Mouse (Mus musculus): ENCODE measurements around the gene Zswim3. TPM values are rescaled to one million over a fixed set of nuclear protein-coding genes. Genes with fewer than 3 reads are reported as not detected.

The Zswim3 gene
- polyA plus RNA-seq, 1 experiment from 2014 or later = 5.3 TPM

GRCm38 (mm10) chr2:164864593-164864992 is 59.7 kb downstream of the Zswim3 start:
- Histone ChIP-seq H3K27ac (ENCODE audit: low read length) (no peak overlapping the region), H3K4me3 (ENCODE audit: low read depth, low read length) (no peak overlapping the region), H3K4me2 (replicated peaks; ENCODE audit: low read depth, low read length) (no peak overlapping the region), H3K9ac (replicated peaks; ENCODE audit: low read depth) (no peak overlapping the region), H3K9me3 (ENCODE audit: low read length) (no peaks in the 10 kb centered on the region), H3K4me1 (ENCODE audit: insufficient read depth, low read depth, low read length) (peaks cover 16% of the 10 kb centered on the region; the same call in 1 of the 2 replicates), H3K36me3 (ENCODE audit: insufficient read depth, low read length) (no peaks in the 10 kb centered on the region), H3K27me3 (replicated peaks; ENCODE audit: insufficient read depth, low read length) (no peaks in the 10 kb centered on the region)
- WGBS = 62% methylated on average over 4 of the region's 4 CpGs
- ATAC-seq = no peak
- no peak for DNase-seq (ENCODE audit: low spot score)
- TF ChIP-seq CTCF (IDR thresholded peaks at IDR 0.05) = no peak
- TF ChIP-seq EP300 (IDR thresholded peaks at IDR 0.05) = no peak

GRCm38 (mm10) chr2:164866741-164867551 is 62.0 kb downstream of the Zswim3 start:
- Histone ChIP-seq H3K9me3 (ENCODE audit: low read length) (no peaks in the 10 kb centered on the region), H3K4me3 (ENCODE audit: low read depth, low read length) (no peak overlapping the region), H3K4me1 (ENCODE audit: insufficient read depth, low read depth, low read length) (peaks cover 5% of the 10 kb centered on the region; the same call in 1 of the 2 replicates), H3K27me3 (replicated peaks; ENCODE audit: insufficient read depth, low read length) (no peaks in the 10 kb centered on the region), H3K9ac (replicated peaks; ENCODE audit: low read depth) (no peak overlapping the region), H3K27ac (ENCODE audit: low read length) (peak overlapping the region; percentile 84), H3K4me2 (replicated peaks; ENCODE audit: low read depth, low read length) (no peak overlapping the region), H3K36me3 (ENCODE audit: insufficient read depth, low read length) (no peaks in the 10 kb centered on the region)
- peak; percentile 76 for ATAC-seq
- TF ChIP-seq EP300 (IDR thresholded peaks at IDR 0.05) (peak; percentile 93), CTCF (IDR thresholded peaks at IDR 0.05) (peak; percentile 48)
- WGBS = 18% methylated on average over 16 of the region's 16 CpGs
- peak; percentile 87 for DNase-seq (ENCODE audit: low spot score)

GRCm38 (mm10) chr2:164867566-164867965 is 62.7 kb downstream of the Zswim3 start:
- H3K4me3 ChIP-seq (ENCODE audit: low read depth, low read length) = no peak overlapping the region
- 86% methylated on average over 7 of the region's 7 CpGs for WGBS
- H3K36me3 ChIP-seq (ENCODE audit: insufficient read depth, low read length) = no peaks in the 10 kb centered on the region
- peak overlapping the region; percentile 84 for H3K27ac ChIP-seq (ENCODE audit: low read length)
- no peak overlapping the region for H3K4me2 ChIP-seq (replicated peaks; ENCODE audit: low read depth, low read length)
- DNase-seq (ENCODE audit: low spot score) (no peak), ATAC-seq (no peak)
- no peak overlapping the region for H3K9ac ChIP-seq (replicated peaks; ENCODE audit: low read depth)
- no peaks in the 10 kb centered on the region for H3K9me3 ChIP-seq (ENCODE audit: low read length)
- H3K27me3 ChIP-seq (replicated peaks; ENCODE audit: insufficient read depth, low read length) = no peaks in the 10 kb centered on the region
- TF ChIP-seq CTCF (IDR thresholded peaks at IDR 0.05) = peak; percentile 64
- no peak for TF ChIP-seq EP300 (IDR thresholded peaks at IDR 0.05)
- peaks cover 4% of the 10 kb centered on the region; the same call in 1 of the 2 replicates for H3K4me1 ChIP-seq (ENCODE audit: insufficient read depth, low read depth, low read length)

- TF ChIP-seq EP300 (IDR thresholded peaks at IDR 0.05) = peak; percentile 38; the same call in 1 of the 2 replicates
- TF ChIP-seq CTCF (IDR thresholded peaks at IDR 0.05) = no peak
- H3K4me1 ChIP-seq (ENCODE audit: insufficient read depth, low read depth, low read length) = no peaks in the 10 kb centered on the region
- H3K27me3 ChIP-seq (replicated peaks; ENCODE audit: insufficient read depth, low read length) = no peaks in the 10 kb centered on the region
- H3K27ac ChIP-seq (ENCODE audit: low read length) = peak overlapping the region; percentile 84; the same call in 1 of the 2 replicates
- no peak overlapping the region for H3K4me2 ChIP-seq (replicated peaks; ENCODE audit: low read depth, low read length)
- no peak; the same call in 1 of the 2 replicates for ATAC-seq
- no peak overlapping the region for H3K4me3 ChIP-seq (ENCODE audit: low read depth, low read length)
- peak; percentile 56 for DNase-seq (ENCODE audit: low spot score)
- no peak overlapping the region for H3K9ac ChIP-seq (replicated peaks; ENCODE audit: low read depth)
- H3K9me3 ChIP-seq (ENCODE audit: low read length) = no peaks in the 10 kb centered on the region
- no peaks in the 10 kb centered on the region for H3K36me3 ChIP-seq (ENCODE audit: insufficient read depth, low read length)
- 33% methylated on average over 7 of the region's 7 CpGs for WGBS
Measured at GRCm38 (mm10) chr2:164868491-164868890, 63.6 kb downstream of the Zswim3 start.

Other genes with a start within 250 kb of the Zswim3 start
- 1,345 and 1,354 TPM in 2 replicates for gene Wfdc2, start 242.7 kb upstream of the Zswim3 start, polyA plus RNA-seq (2015; fragmentation: Nextera tagmentation; extraction: Ambion mirVana)
- not detected in 2 replicates for gene Spint3, start 231.6 kb upstream of the Zswim3 start, polyA plus RNA-seq (2015; fragmentation: Nextera tagmentation; extraction: Ambion mirVana)
- gene Wfdc6a, start 219.7 kb upstream of the Zswim3 start, polyA plus RNA-seq (2015; fragmentation: Nextera tagmentation; extraction: Ambion mirVana) = 0.93 and 1.0 TPM in 2 replicates
- gene Eppin, start 211.5 kb upstream of the Zswim3 start, polyA plus RNA-seq (2015; fragmentation: Nextera tagmentation; extraction: Ambion mirVana) = not detected in 2 replicates
- gene Wfdc6b, start 191.6 kb upstream of the Zswim3 start, polyA plus RNA-seq (2015; fragmentation: Nextera tagmentation; extraction: Ambion mirVana) = 0.90 and 1.3 TPM in 2 replicates
- gene Wfdc8, start 191.5 kb upstream of the Zswim3 start, polyA plus RNA-seq (2015; fragmentation: Nextera tagmentation; extraction: Ambion mirVana) = 0.36 and 0.43 TPM in 2 replicates
- not detected in 2 replicates for gene Wfdc16, start 166.3 kb upstream of the Zswim3 start, polyA plus RNA-seq (2015; fragmentation: Nextera tagmentation; extraction: Ambion mirVana)
- gene Wfdc10, start 149.1 kb upstream of the Zswim3 start, polyA plus RNA-seq (2015; fragmentation: Nextera tagmentation; extraction: Ambion mirVana) = 0.57 and 0.88 TPM in 2 replicates
- gene Wfdc9, start 148.5 kb upstream of the Zswim3 start, polyA plus RNA-seq (2015; fragmentation: Nextera tagmentation; extraction: Ambion mirVana) = not detected in 2 replicates
- not detected in 2 replicates for gene Wfdc11, start 131.0 kb upstream of the Zswim3 start, polyA plus RNA-seq (2015; fragmentation: Nextera tagmentation; extraction: Ambion mirVana)
- gene Wfdc13, start 120.0 kb upstream of the Zswim3 start, polyA plus RNA-seq (2015; fragmentation: Nextera tagmentation; extraction: Ambion mirVana) = 1.3 and 1.9 TPM in 2 replicates
- not detected in 2 replicates for gene Spint4, start 106.6 kb upstream of the Zswim3 start, polyA plus RNA-seq (2015; fragmentation: Nextera tagmentation; extraction: Ambion mirVana)
- gene Spint5, start 89.8 kb upstream of the Zswim3 start, polyA plus RNA-seq (2015; fragmentation: Nextera tagmentation; extraction: Ambion mirVana) = not detected in 2 replicates
- 6.4 and 6.6 TPM in 2 replicates for gene Wfdc3, start 59.2 kb upstream of the Zswim3 start, polyA plus RNA-seq (2015; fragmentation: Nextera tagmentation; extraction: Ambion mirVana)
- 47.1 and 47.2 TPM in 2 replicates for gene Dnttip1, start 59.1 kb upstream of the Zswim3 start, polyA plus RNA-seq (2015; fragmentation: Nextera tagmentation; extraction: Ambion mirVana)
- gene Ube2c, start 35.2 kb upstream of the Zswim3 start, polyA plus RNA-seq (2015; fragmentation: Nextera tagmentation; extraction: Ambion mirVana) = 21.1 and 33.3 TPM in 2 replicates
- 0.47 and 1.2 TPM in 2 replicates for gene Tnnc2, start 25.1 kb upstream of the Zswim3 start, polyA plus RNA-seq (2015; fragmentation: Nextera tagmentation; extraction: Ambion mirVana)
- 27.4 and 28.6 TPM in 2 replicates for gene Snx21, start 19.3 kb upstream of the Zswim3 start, polyA plus RNA-seq (2015; fragmentation: Nextera tagmentation; extraction: Ambion mirVana)
- gene Acot8, start 216 bp upstream of the Zswim3 start, polyA plus RNA-seq (2015; fragmentation: Nextera tagmentation; extraction: Ambion mirVana) = 17.8 and 18.9 TPM in 2 replicates
- 7.7 and 8.1 TPM in 2 replicates for gene Zswim1, start 17.6 kb downstream of the Zswim3 start, polyA plus RNA-seq (2015; fragmentation: Nextera tagmentation; extraction: Ambion mirVana)
- gene Spata25, start 23.4 kb downstream of the Zswim3 start, polyA plus RNA-seq (2015; fragmentation: Nextera tagmentation; extraction: Ambion mirVana) = not detected in 2 replicates
- gene Ctsa, start 27.8 kb downstream of the Zswim3 start, polyA plus RNA-seq (2015; fragmentation: Nextera tagmentation; extraction: Ambion mirVana) = 146 and 147 TPM in 2 replicates
- 5.4 and 6.5 TPM in 2 replicates for gene Neurl2, start 28.4 kb downstream of the Zswim3 start, polyA plus RNA-seq (2015; fragmentation: Nextera tagmentation; extraction: Ambion mirVana)
- 286 and 314 TPM in 2 replicates for gene Pltp, start 52.6 kb downstream of the Zswim3 start, polyA plus RNA-seq (2015; fragmentation: Nextera tagmentation; extraction: Ambion mirVana)
- gene Pcif1, start 74.2 kb downstream of the Zswim3 start, polyA plus RNA-seq (2015; fragmentation: Nextera tagmentation; extraction: Ambion mirVana) = 60.9 and 71.3 TPM in 2 replicates
- gene Zfp335, start 106.7 kb downstream of the Zswim3 start, polyA plus RNA-seq (2015; fragmentation: Nextera tagmentation; extraction: Ambion mirVana) = 5.0 and 5.2 TPM in 2 replicates
- 4.5 and 5.6 TPM in 2 replicates for gene Mmp9, start 135.7 kb downstream of the Zswim3 start, polyA plus RNA-seq (2015; fragmentation: Nextera tagmentation; extraction: Ambion mirVana)
- gene Slc12a5, start 155.7 kb downstream of the Zswim3 start, polyA plus RNA-seq (2015; fragmentation: Nextera tagmentation; extraction: Ambion mirVana) = 0.84 and 1.0 TPM in 2 replicates
- 21.6 and 28.7 TPM in 2 replicates for gene Ncoa5, start 229.8 kb downstream of the Zswim3 start, polyA plus RNA-seq (2015; fragmentation: Nextera tagmentation; extraction: Ambion mirVana)